Mouse (Mus musculus) spleen, adult 2 months (tissue): ENCODE measurements at regions not wholly inside any gene's neighbourhood (a gene's known extent, or its start where the extent isn't known, plus 50 kb on each side); places are given as distances from the start of the nearest gene placed in this dataset.
"Not testable (repeated sequence)": the region's sequence is repeated elsewhere in the genome, so short reads cannot be mapped to it uniquely, and the experiment has no call there.

Source experiments
- DNase-seq, 2 experiments: peaks; one replicate each; pipeline versions ENCODE4 v3.0.0 to v3.0.0-alpha.2; 2012 to 2021; ENCODE audit warnings: low spot score in 2 of 2, low read depth in 1 of 2
- H3K27ac ChIP-seq: fragments of 200-500 bp; 2 replicates; pipeline ENCODE4 v1.5.1; 2012; ENCODE audit warnings: low read length, inconsistent platforms; ENCODE audit not compliant: insufficient read depth
- H3K27me3 ChIP-seq: fragments of 200-500 bp; 2 replicates; pipeline ENCODE4 v1.6.1; 2012; ENCODE audit warnings: mild to moderate bottlenecking, moderate library complexity, low read length, inconsistent platforms; ENCODE audit not compliant: control insufficient read depth, insufficient read depth
- H3K36me3 ChIP-seq: fragments of 200-500 bp; 2 replicates; pipeline ENCODE4 v1.6.1; 2012; ENCODE audit warnings: mild to moderate bottlenecking, low read length, inconsistent platforms; ENCODE audit not compliant: control insufficient read depth, insufficient read depth
- H3K4me1 ChIP-seq: fragments of 200-500 bp; 2 replicates; pipeline ENCODE4 v1.6.1; 2011; ENCODE audit warnings: inconsistent platforms; ENCODE audit not compliant: control insufficient read depth, insufficient read depth, insufficient read length
- H3K4me3 ChIP-seq: fragments of 200-500 bp; 2 replicates; pipeline ENCODE4 v1.5.1; 2011; ENCODE audit warnings: mild to moderate bottlenecking, inconsistent platforms; ENCODE audit not compliant: insufficient read depth, insufficient read length; ENCODE audit errors: extremely low read depth
- CTCF ChIP-seq: fragments of 200-500 bp; IDR thresholded peaks from 2 replicates; pipeline ENCODE4 v1.5.1; 2011; ENCODE audit warnings: mild to moderate bottlenecking, inconsistent platforms; ENCODE audit not compliant: insufficient read depth, insufficient read length, insufficient replicate concordance; ENCODE audit errors: extremely low read depth
- POLR2A ChIP-seq: fragments of 200-500 bp; IDR thresholded peaks from 2 replicates; pipeline ENCODE4 v1.6.1; 2011; ENCODE audit warnings: low read depth, low read length, inconsistent platforms
- WGBS: fragments of 180-500 bp; shearing (Covaris S2); methylation state at CpG from one replicate; pipeline ENCODE4 v1.1.7; 2018; 5-methylcytosine and 5-hydroxymethylcytosine counted together

- no peaks in the 10 kb centered on the region for H3K4me1 ChIP-seq
- WGBS: 87% methylated on average over 11 of the region's 11 CpGs
- H3K36me3 ChIP-seq: no peaks in the 10 kb centered on the region
- no peak for DNase-seq
- TF ChIP-seq CTCF (no peak), POLR2A (no peak)
- H3K27ac ChIP-seq: no peak overlapping the region
- H3K27me3 ChIP-seq: 0 out of 2 replicates have a peak, but pooled peaks cover 1% of the 10 kb centered on the region
- H3K4me3 ChIP-seq: no peak overlapping the region
These were observed 76.3 kb downstream of the Gm5447 start for GRCm38 (mm10) chr13:31050160-31050788.

- not testable (repeated sequence) for H3K27me3 ChIP-seq, H3K27ac ChIP-seq, H3K4me3 ChIP-seq, H3K36me3 ChIP-seq, DNase-seq, H3K4me1 ChIP-seq
- 100% methylated on average over 2 of the region's 6 CpGs for WGBS
These were observed 77.6 kb downstream of the Gm5447 start for GRCm38 (mm10) chr13:31051586-31051985.

- 92% methylated on average over 8 of the region's 8 CpGs for WGBS
- DNase-seq: no peak
- H3K4me3 ChIP-seq: no peak overlapping the region
- no peaks in the 10 kb centered on the region for H3K36me3 ChIP-seq
- no peaks in the 10 kb centered on the region for H3K4me1 ChIP-seq
- TF ChIP-seq POLR2A (no peak), CTCF (no peak)
- H3K27ac ChIP-seq: no peak overlapping the region
- no peaks in the 10 kb centered on the region for H3K27me3 ChIP-seq
These were observed 80.4 kb downstream of the Gm5447 start for GRCm38 (mm10) chr13:31054356-31054755.

- no peaks in the 10 kb centered on the region for H3K36me3 ChIP-seq
- H3K4me3 ChIP-seq: no peak overlapping the region
- H3K4me1 ChIP-seq: no peaks in the 10 kb centered on the region
- TF ChIP-seq POLR2A: no peak
- TF ChIP-seq CTCF: no peak
- 89% methylated on average over 5 of the region's 5 CpGs for WGBS
- H3K27ac ChIP-seq: no peak overlapping the region
- DNase-seq: no peak
- H3K27me3 ChIP-seq: no peaks in the 10 kb centered on the region
These were observed 81.5 kb downstream of the Gm5447 start for GRCm38 (mm10) chr13:31055376-31056083.

- WGBS: 84% methylated on average over 12 of the region's 12 CpGs
- no peak for TF ChIP-seq POLR2A
- no peak for TF ChIP-seq CTCF
These were observed 82.3 kb downstream of the Gm5447 start for GRCm38 (mm10) chr13:31056154-31056871.

GRCm38 (mm10) chr13:31060916-31061431 lies 87.0 kb downstream of the Gm5447 start:
- Histone ChIP-seq H3K36me3 (no peaks in the 10 kb centered on the region), H3K4me1 (no peaks in the 10 kb centered on the region), H3K4me3 (no peak overlapping the region), H3K27ac (no peak overlapping the region), H3K27me3 (no peaks in the 10 kb centered on the region)
- DNase-seq: no peak
- TF ChIP-seq CTCF (no peak), POLR2A (no peak)
- WGBS: 72% methylated on average over 6 of the region's 6 CpGs

More at GRCm38 (mm10) chr13:31056154-31056871, 82.3 kb downstream of the Gm5447 start:
- no peaks in the 10 kb centered on the region for H3K4me1 ChIP-seq
- DNase-seq: no peak
- no peak overlapping the region for H3K27ac ChIP-seq
- H3K4me3 ChIP-seq: no peak overlapping the region
- no peaks in the 10 kb centered on the region for H3K27me3 ChIP-seq
- no peaks in the 10 kb centered on the region for H3K36me3 ChIP-seq
